Mouse (Mus musculus): ENCODE measurements at regions not wholly inside any gene's neighbourhood (a gene's known extent, or its start where the extent isn't known, plus 50 kb on each side); places are given as distances from the start of the nearest gene placed in this dataset.

DNA sequence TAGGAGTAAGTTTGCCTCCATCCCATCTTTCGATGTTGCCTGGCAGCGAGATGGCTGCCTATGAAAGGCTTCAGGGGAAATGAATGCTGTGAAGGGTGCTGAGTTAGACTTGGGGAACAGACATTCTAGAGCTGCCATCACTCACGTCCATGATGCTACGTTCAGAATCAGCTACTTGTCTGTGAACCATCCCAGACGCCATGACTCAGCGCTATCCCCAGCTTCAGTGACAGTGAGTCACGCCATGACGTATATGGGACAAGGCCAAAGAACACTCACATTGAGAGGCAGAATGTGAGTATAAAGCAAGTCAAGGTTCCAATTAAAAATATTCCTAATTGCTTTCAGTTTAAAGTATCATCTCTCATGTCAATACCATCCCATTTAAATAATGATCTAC lies 52.4 kb upstream of the Gm10234 start:
- TF ChIP-seq CTCF (IDR thresholded peaks at IDR 0.05; ENCODE audit: low read depth) (no peak), EP300 (optimal IDR thresholded peaks at IDR 0.05) (no peak)
